Mouse (Mus musculus) megakaryocyte, embryonic 14.5 days (primary cell): Measurements from ENCODE around the gene Ssx2ip. TPM values are rescaled to one million over a fixed set of nuclear protein-coding genes. Genes with fewer than 3 reads are reported as not detected.

Experiments
- H3K27me3 ChIP-seq: replicated peaks from 2 replicates; pipeline ENCODE3; 2012; ENCODE audit warnings: inconsistent platforms
- H3K36me3 ChIP-seq: replicated peaks from 2 replicates; pipeline ENCODE3; 2012; ENCODE audit warnings: low read length, inconsistent platforms, mixed read lengths
- H3K4me1 ChIP-seq: 2 replicates; pipeline ENCODE4 v1.6.1; 2012; ENCODE audit warnings: inconsistent platforms
- H3K4me3 ChIP-seq: replicated peaks from 2 replicates; pipeline ENCODE3; 2012; ENCODE audit warnings: moderate library complexity, mild to moderate bottlenecking, inconsistent platforms
- H3K9me3 ChIP-seq: 2 replicates; pipeline ENCODE4 v1.6.1; 2012; ENCODE audit warnings: inconsistent platforms
- FLI1 ChIP-seq: IDR thresholded peaks from 2 replicates; pipeline ENCODE4 v1.6.1; 2012; ENCODE audit warnings: low read length, inconsistent platforms, mixed read lengths
- GATA1 ChIP-seq: IDR thresholded peaks from 3 replicates; pipeline ENCODE4 v1.6.1; 2012; ENCODE audit warnings: mixed read lengths, low read length, inconsistent platforms, borderline replicate concordance
- polyA plus RNA-seq: library from polyadenylated mRNA; stranded (reverse); fragments of >175 nt; gene quantifications from 2 replicates; pipeline ENCODE4 v1.2.3, GENCODE M21; 2012; ENCODE audit warnings: low replicate concordance; ENCODE audit not compliant: insufficient read depth

The Ssx2ip gene
- polyA plus RNA-seq = 0.51 and 10.1 TPM in 2 replicates

DNA sequence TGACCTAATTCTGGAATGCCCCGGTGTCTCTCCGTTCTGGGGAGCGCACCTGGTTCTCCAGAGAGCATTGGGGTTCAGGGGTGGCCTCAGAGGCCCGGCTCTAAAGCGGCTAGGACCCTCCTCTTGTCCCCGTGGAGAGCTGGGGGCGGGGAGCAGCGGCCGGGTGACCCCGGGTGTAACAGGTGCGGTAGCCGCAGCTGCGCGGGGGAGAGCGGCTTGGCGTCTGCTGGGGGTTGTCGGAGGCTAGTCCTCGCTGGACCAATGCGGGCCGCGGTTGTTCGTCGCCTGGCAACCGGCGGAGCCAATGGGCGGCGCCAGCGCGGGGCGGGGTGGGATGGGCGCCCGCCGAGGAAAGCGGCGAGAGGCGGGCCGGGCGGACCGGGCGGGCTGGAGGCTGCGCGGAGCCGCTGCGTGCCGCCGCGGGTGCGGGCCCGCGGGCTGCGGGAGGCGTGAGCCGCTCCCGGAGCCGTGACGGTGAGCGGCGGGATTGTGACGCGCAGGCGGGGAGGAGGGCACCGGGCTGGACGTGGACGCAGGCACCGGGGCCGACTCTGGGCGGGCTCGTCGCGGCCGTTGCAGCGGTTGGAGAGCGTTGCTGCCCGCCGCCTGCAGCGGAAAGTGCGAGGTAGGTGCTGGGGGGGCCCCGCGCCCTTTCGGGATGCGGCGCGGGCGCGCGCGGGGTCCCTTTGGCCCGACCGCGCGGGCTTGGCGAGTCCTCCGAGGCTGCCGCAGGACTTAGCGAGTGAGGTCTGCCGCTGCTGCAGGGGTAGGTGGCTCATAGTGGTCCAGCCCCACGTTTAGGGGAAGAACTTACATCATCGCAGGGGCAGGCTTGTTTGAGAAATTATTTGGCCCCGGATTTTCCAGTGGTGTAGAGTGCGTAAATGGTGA, at the start of gene Ssx2ip:
Ssx2ip (plus strand) TSS at position 332 of the 891 bp plus-strand sequence.
- peaks cover 56% of the 10 kb centered on the region for H3K4me1 ChIP-seq
- peak within 1 kb of the TSS; percentile 98 for H3K4me3 ChIP-seq
- no peak for TF ChIP-seq GATA1
- no peak for TF ChIP-seq FLI1
- H3K9me3 ChIP-seq = peaks cover 20% of the 10 kb centered on the region
- H3K36me3 ChIP-seq = peaks cover 36% of the 10 kb centered on the region
- H3K27me3 ChIP-seq = peaks cover 3% of the 10 kb centered on the region

DNA sequence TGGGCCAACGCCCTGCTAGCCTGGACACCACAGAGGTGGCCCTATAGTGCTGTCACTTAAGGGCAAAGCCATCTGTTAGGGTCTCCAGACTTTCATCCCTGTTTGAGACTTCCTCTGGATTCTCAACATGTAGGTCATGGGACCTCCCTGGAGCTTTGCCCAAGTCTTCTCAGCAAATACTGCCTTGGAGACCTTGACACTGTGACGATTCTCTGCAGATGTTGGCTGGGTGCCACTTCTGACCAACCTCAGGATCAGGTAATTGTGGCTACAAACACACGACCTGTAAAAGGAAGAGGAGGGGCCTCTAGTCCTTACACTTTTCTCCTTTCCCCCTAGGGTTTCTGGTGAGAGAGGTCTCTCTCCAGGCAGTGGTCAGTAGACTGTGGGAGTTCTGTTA, 49.3 kb upstream of the Ssx2ip start:
- peaks cover 12% of the 10 kb centered on the region for H3K27me3 ChIP-seq
- H3K36me3 ChIP-seq = no peaks in the 10 kb centered on the region
- H3K9me3 ChIP-seq = peaks cover 25% of the 10 kb centered on the region
- H3K4me1 ChIP-seq = peaks cover 22% of the 10 kb centered on the region
- TF ChIP-seq FLI1 (no peak), GATA1 (no peak)
- H3K4me3 ChIP-seq = no peak overlapping the region

DNA sequence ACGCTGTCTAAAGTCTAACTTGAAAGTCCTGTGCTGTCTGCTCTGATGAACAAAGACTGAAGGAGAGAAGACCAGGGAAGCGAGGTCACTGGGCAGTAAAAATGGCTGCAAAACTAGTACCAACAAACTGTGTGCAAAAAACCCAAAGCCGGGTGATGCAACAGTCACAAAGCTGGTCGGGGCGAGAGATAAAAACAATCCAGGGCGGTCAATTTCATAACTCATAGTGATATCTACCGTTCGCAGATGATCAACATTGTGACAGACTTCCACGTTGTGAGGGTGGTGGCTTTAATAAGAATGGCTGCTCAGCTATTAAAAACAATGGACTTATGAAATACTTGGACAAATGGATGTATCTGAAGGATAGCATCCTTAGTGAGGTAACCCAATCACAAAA, 39.0 kb upstream of the Ssx2ip start:
- TF ChIP-seq GATA1 (no peak), FLI1 (no peak)
- no peaks in the 10 kb centered on the region for H3K36me3 ChIP-seq
- H3K4me1 ChIP-seq = peaks cover 4% of the 10 kb centered on the region
- no peaks in the 10 kb centered on the region for H3K27me3 ChIP-seq
- H3K9me3 ChIP-seq = no peaks in the 10 kb centered on the region
- H3K4me3 ChIP-seq = no peak overlapping the region

DNA sequence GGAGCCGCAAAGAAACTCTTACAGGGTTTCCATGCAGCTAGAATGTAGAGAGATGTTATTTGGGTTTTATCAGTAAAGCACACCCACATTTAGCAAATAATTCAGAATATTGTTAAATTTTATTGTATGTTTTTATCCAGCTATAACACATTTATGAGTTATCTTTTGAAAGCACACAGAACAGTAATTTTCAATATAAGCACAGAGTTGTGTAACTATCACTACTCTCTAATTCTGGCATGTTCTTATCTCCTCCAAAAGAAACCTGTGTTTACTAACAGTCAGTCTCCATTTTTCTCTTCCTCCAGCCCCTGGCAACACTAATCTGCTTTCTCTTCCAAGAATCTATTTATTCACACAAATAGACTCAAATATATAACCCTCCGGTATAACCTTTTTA, 37.4 kb upstream of the Ssx2ip start:
- Histone ChIP-seq H3K4me3 (no peak overlapping the region), H3K9me3 (no peaks in the 10 kb centered on the region), H3K36me3 (no peaks in the 10 kb centered on the region), H3K4me1 (peaks cover 14% of the 10 kb centered on the region), H3K27me3 (no peaks in the 10 kb centered on the region)
- TF ChIP-seq GATA1 (no peak), FLI1 (no peak)

DNA sequence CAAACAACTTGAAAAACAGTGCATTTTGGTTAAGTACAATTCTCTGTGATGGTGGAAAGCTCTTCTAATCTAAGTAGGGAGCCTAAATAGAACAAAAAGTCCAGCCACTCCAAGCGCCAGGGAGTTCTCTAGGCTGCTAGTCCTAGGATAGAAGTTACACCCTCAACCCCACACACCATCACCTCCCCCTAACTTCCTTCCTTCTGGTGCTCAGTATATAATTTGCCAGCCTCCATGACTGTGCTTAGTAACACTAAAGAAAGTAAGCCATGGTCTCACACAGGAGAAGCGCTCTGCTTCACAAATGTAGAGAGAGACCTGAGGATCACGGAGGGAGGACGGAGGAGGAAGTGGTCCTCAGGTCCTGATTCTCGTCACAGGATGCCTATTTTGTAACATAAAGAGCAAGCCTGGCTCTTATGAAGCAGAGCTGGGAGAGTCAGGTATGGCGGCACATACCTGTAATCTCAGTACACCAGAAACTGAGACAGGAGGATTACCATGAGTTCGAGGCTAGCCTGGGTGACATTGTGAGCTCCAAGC, 33.8 kb upstream of the Ssx2ip start:
- H3K9me3 ChIP-seq = no peaks in the 10 kb centered on the region
- peaks cover 14% of the 10 kb centered on the region for H3K4me1 ChIP-seq
- no peaks in the 10 kb centered on the region for H3K36me3 ChIP-seq
- peaks cover 2% of the 10 kb centered on the region for H3K27me3 ChIP-seq
- TF ChIP-seq FLI1 (no peak), GATA1 (no peak)
- H3K4me3 ChIP-seq = peak overlapping the region; percentile 23

DNA sequence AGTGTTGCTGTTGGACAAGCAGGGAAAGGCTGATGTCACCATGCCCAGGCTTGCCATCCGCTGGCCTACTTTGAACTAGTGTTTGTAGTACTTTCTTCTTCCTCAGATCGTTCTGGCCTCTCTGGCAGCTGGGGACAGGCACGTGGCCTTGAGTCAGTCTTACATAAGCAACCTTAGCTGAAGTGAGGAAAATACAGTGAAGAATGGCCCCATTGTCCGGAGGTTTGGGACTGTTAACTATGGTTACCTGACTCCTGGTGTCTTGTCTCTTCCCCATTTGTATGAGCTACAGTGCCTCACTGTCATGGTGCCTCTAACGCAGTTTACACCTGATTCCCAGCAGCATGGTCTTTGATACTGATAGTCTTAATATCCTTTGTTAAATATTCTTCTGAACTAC, 33.2 kb upstream of the Ssx2ip start:
- Histone ChIP-seq H3K4me3 (no peak overlapping the region), H3K36me3 (no peaks in the 10 kb centered on the region), H3K27me3 (peaks cover 2% of the 10 kb centered on the region), H3K4me1 (peaks cover 14% of the 10 kb centered on the region), H3K9me3 (no peaks in the 10 kb centered on the region)
- TF ChIP-seq FLI1 (no peak), GATA1 (no peak)

DNA sequence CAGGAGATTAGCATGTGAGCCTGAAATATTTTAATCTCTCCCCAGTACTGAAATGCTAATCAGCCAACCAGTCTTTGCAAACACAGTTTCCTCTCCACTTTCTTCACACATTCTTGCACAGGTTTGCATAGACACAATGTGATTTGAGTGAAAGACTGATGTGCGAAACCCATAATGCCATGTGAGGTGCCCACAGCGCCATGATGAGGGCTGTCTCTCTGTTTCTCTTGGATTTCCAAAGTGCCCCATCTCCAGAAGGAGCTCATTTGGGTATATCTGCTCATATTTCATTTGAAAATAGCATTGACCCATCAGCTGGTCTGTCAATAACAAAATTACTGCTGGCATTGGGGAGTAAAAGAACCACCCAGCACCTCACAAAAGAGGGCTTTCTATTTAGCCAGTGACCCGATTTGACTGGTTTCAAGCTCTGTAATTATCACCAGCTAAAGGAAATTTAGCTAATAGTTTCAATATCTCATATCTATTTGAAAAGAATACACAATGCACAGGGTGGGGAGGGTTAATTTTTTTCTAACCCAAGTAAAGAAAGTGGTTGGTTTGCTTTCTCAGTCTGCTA, 29.8 kb upstream of the Ssx2ip start:
- no peaks in the 10 kb centered on the region for H3K9me3 ChIP-seq
- no peak overlapping the region for H3K4me3 ChIP-seq
- H3K4me1 ChIP-seq = peaks cover 21% of the 10 kb centered on the region
- H3K36me3 ChIP-seq = no peaks in the 10 kb centered on the region
- TF ChIP-seq GATA1 (no peak), FLI1 (no peak)
- peaks cover 9% of the 10 kb centered on the region for H3K27me3 ChIP-seq

DNA sequence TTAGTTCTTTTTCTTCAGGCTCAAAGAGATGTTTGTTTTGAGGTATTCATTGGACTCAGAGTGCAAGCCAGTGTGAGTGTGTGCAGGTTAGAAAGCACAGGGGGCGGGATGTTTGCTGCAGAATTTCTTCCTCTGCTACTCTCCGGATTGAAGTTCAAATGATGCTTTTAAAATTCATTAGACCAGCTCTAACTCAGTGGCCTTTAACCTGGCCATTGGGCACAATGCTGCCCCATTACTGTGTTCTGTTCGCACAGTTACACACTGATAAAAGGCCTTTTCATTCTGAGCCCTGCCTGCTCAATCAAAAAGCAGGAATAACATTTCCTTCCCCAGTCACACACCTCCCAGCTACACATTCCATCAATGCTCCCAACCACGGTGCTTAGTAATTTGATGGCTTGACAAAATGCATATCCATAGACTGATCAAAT, 29.2 kb upstream of the Ssx2ip start:
- TF ChIP-seq GATA1 = no peak
- TF ChIP-seq FLI1 = no peak
- H3K4me1 ChIP-seq = peaks cover 25% of the 10 kb centered on the region
- no peaks in the 10 kb centered on the region for H3K9me3 ChIP-seq
- H3K4me3 ChIP-seq = no peak overlapping the region
- peaks cover 11% of the 10 kb centered on the region for H3K27me3 ChIP-seq
- H3K36me3 ChIP-seq = no peaks in the 10 kb centered on the region

DNA sequence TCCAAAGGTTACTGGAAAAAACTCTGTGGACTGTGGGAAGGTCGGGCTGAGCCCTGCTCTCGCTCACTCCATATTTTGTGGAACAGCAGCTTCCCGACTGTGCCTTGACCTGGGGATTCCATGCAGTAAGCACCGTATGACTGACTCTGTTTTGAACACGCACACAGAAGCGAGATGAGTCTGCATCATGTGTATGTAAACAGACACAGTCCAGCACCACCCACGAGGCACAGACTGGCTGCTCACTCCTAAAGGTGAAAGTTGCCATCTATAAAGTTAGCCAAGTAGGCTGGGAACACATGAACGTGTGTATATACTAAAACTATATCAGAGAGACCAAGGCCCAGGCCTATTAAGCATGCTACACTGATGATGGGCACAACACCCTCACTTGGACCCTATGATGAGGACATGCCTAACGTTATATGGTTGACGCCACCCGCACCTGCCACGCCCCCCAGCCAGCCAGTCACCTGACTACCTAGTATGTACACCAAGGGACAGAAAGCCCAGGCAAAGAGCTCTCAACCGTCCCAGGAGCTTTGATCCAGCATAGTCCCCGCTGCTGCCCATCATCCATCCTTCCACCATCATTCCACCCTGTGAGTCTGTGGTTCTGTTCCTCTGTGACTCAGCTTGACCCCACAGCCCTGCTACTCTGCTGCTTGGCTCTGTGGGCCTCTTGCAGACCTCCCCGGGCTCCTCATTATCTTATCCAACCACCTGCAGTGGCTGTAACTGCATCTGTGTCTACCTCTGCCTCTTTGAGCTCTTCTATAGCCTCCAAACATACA, 27.9 kb upstream of the Ssx2ip start:
- Histone ChIP-seq H3K9me3 (no peaks in the 10 kb centered on the region), H3K4me3 (no peak overlapping the region), H3K36me3 (no peaks in the 10 kb centered on the region), H3K27me3 (peaks cover 13% of the 10 kb centered on the region), H3K4me1 (peaks cover 17% of the 10 kb centered on the region)
- TF ChIP-seq GATA1 (no peak), FLI1 (no peak)
